Mouse (Mus musculus) heart, adult 2 months (tissue): Measurements from ENCODE around the gene Dio2. TPM values are rescaled to one million over a fixed set of nuclear protein-coding genes. Genes with fewer than 3 reads are reported as not detected.

Source experiments
- DNase-seq, 2 experiments: peaks; one replicate each; pipeline ENCODE4 v3.0.0; 2021
- H3K27ac ChIP-seq: fragments of 200-600 bp; 2 replicates; pipeline ENCODE4 v1.8.1; 2022
- H3K27me3 ChIP-seq: fragments of 200-500 bp; 2 replicates; pipeline ENCODE4 v1.6.1; 2012; ENCODE audit warnings: mild to moderate bottlenecking, low read length, inconsistent platforms, mixed read lengths; ENCODE audit not compliant: control insufficient read depth, insufficient read depth
- H3K36me3 ChIP-seq: fragments of 200-500 bp; 2 replicates; pipeline ENCODE4 v1.6.1; 2012; ENCODE audit warnings: low read length, inconsistent platforms; ENCODE audit not compliant: control insufficient read depth, insufficient read depth
- H3K4me1 ChIP-seq: fragments of 200-500 bp; 2 replicates; pipeline ENCODE4 v1.6.1; 2011; ENCODE audit warnings: low read length; ENCODE audit not compliant: control insufficient read depth, insufficient read depth
- H3K4me3 ChIP-seq: fragments of 200-600 bp; 2 replicates; pipeline ENCODE4 v1.8.1; 2022
- H3K79me2 ChIP-seq: fragments of 200-500 bp; replicated peaks from 2 replicates; pipeline ENCODE4 v1.6.1; 2012; ENCODE audit warnings: mild to moderate bottlenecking, inconsistent platforms, low read length, moderate library complexity, mixed read lengths; ENCODE audit not compliant: control insufficient read depth, insufficient read depth
- H3K9ac ChIP-seq: fragments of 200-500 bp; 2 replicates; pipeline ENCODE4 v1.6.1; 2012; ENCODE audit warnings: low read depth, mild to moderate bottlenecking, control low read depth, inconsistent platforms, low read length, mixed read lengths
- CTCF ChIP-seq: fragments of 200-600 bp; IDR thresholded peaks from 2 replicates; pipeline ENCODE4 v1.8.1; 2022; ENCODE audit warnings: antibody characterized with exemption, mild to moderate bottlenecking, moderate library complexity
- EP300 ChIP-seq: fragments of 200-500 bp; IDR thresholded peaks from 2 replicates; pipeline ENCODE4 v1.6.1; 2011; ENCODE audit warnings: low read depth, low read length, control low read depth; ENCODE audit not compliant: insufficient read depth
- POLR2A ChIP-seq: fragments of 200-500 bp; IDR thresholded peaks from 2 replicates; pipeline ENCODE4 v1.6.1; 2011; ENCODE audit warnings: mild to moderate bottlenecking, low read depth, low read length, control low read depth; ENCODE audit not compliant: insufficient read depth
- WGBS: fragments of 180-500 bp; shearing (Covaris S2); methylation state at CpG from one replicate; pipeline ENCODE4 v1.1.7; 2018; 5-methylcytosine and 5-hydroxymethylcytosine counted together
- intact Hi-C: fragments of 180-260 bp; cut with DNase I; formaldehyde crosslinking; loops from one replicate; pipeline ENCODE4 v1.15.1; 2025
- polyA plus RNA-seq: library from polyadenylated mRNA; depleted of rRNA; stranded (reverse); fragments of >200 nt; gene quantifications from 2 replicates; pipeline ENCODE4 v1.2.3, GENCODE M21; 2012
- total RNA-seq, 2 experiments: library from RNA; stranded (reverse); gene quantifications; 2 replicates each; pipeline ENCODE4 v1.2.3; 2021

Dio2 gene
- total and polyA plus RNA-seq, 3 experiments = 0.82 to 1.5 (median 1.3) TPM

GRCm38 (mm10) chr12:90694135-90694534 lies 44.1 kb downstream of the Dio2 start:
- no peaks in the 10 kb centered on the region for H3K79me2 ChIP-seq
- TF ChIP-seq POLR2A (no peak), EP300 (no peak), CTCF (no peak)
- no peak overlapping the region for H3K27ac ChIP-seq
- H3K9ac ChIP-seq = no peak overlapping the region
- no peaks in the 10 kb centered on the region for H3K27me3 ChIP-seq
- no peaks in the 10 kb centered on the region for H3K4me1 ChIP-seq
- DNase-seq = no peak
- intact Hi-C loops = no loop called here
- no peak overlapping the region for H3K4me3 ChIP-seq
- H3K36me3 ChIP-seq = no peaks in the 10 kb centered on the region
- WGBS = 66% methylated on average over 2 of the region's 2 CpGs
